Mouse (Mus musculus) liver, embryonic 13.5 days (tissue): ENCODE results near the gene Map3k4. TPM values are rescaled to one million over a fixed set of nuclear protein-coding genes. Genes with fewer than 3 reads are reported as not detected.

Experiments
- ATAC-seq: fragments of 200-750 bp; cut with Nextera tagmentation; 2 replicates; pipeline ENCODE4 v1.8.0; 2017; ENCODE audit warnings: low read depth, mild to moderate bottlenecking, moderate number of reproducible peaks, moderate library complexity
- DNase-seq: peaks from one replicate; pipeline ENCODE4 v3.0.0; 2022
- H3K27ac ChIP-seq: fragments of 300-500 bp; sonication (generic); 2 replicates; pipeline ENCODE4 v1.5.1; 2015; ENCODE audit warnings: moderate library complexity, mild to moderate bottlenecking, inconsistent platforms
- H3K27me3 ChIP-seq: fragments of 300-500 bp; sonication (generic); 2 replicates; pipeline ENCODE4 v1.6.1; 2015; ENCODE audit warnings: mild to moderate bottlenecking, inconsistent platforms
- H3K36me3 ChIP-seq: fragments of 300-500 bp; sonication (generic); 2 replicates; pipeline ENCODE4 v1.6.1; 2015; ENCODE audit warnings: mild to moderate bottlenecking, inconsistent platforms
- H3K4me1 ChIP-seq: fragments of 300-500 bp; sonication (generic); replicated peaks from 2 replicates; pipeline ENCODE4 v1.6.1; 2015; ENCODE audit warnings: inconsistent platforms
- H3K4me2 ChIP-seq: fragments of 300-500 bp; sonication (generic); 2 replicates; pipeline ENCODE4 v1.6.1; 2015; ENCODE audit warnings: inconsistent platforms, mild to moderate bottlenecking, moderate library complexity
- H3K4me3 ChIP-seq: fragments of 300-500 bp; sonication (generic); replicated peaks from 2 replicates; pipeline ENCODE4 v1.5.1; 2015; ENCODE audit warnings: mild to moderate bottlenecking, inconsistent platforms
- H3K9ac ChIP-seq: fragments of 300-500 bp; sonication (generic); 2 replicates; pipeline ENCODE4 v1.6.1; 2015; ENCODE audit warnings: mild to moderate bottlenecking, inconsistent platforms
- H3K9me3 ChIP-seq: fragments of 300-500 bp; sonication (generic); replicated peaks from 2 replicates; pipeline ENCODE4 v1.6.1; 2016; ENCODE audit warnings: inconsistent platforms
- WGBS: fragments of 180-500 bp; shearing (Covaris S2); methylation state at CpG from one replicate; pipeline ENCODE4 v1.1.7; 2015; ENCODE audit not compliant: insufficient replicate concordance; 5-methylcytosine and 5-hydroxymethylcytosine counted together
- polyA plus RNA-seq: library from polyadenylated mRNA; unstranded; fragments of >200 nt; fragmentation: Nextera tagmentation; extraction: Ambion mirVana; gene quantifications from 2 replicates; pipeline ENCODE4 v1.2.1, GENCODE M21; 2015

The Map3k4 gene
- polyA plus RNA-seq, 1 experiment from 2014 or later = 13.6 TPM

DNA sequence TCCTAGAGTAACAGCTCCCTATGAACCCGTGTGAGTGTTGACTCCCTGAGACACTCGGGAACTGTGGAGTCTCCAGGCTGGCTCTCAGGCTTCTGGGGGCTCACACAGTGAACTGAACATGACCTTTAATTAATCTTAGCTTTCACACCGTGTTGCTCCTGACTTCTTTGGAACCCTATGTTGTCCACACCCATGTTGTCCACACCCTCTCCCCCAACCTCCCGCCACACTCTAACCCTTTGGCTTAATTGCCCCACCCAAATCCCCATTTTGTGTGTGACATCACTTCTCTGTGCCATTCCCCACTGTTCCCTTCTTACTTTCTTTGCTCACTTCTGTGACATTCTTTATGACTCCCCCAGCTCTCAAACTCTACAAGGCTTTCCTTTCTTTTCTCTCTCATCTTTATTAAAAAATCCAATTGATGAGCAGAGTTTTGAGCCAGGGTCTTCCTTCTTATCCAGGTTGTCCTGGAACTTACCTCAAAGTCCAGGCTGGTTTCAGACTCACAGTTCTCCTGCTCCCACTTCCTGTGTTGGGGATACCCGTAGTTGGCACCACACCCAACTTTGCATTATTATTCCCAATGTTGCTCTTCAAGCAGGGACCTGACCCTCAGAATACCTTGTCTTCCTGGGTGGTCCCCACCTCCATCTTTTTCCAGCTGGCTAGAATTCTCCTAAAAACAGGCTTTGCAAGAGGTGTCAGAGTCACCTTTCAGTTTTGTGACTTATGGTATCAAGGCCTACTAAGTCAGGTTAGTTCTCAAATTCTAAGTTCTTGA lies 135.7 kb downstream of the Map3k4 start:
- H3K27ac ChIP-seq = peak overlapping the region; percentile 91
- H3K4me3 ChIP-seq = no peak overlapping the region
- H3K4me1 ChIP-seq = peaks cover 97% of the 10 kb centered on the region
- DNase-seq = peak; percentile 25
- H3K4me2 ChIP-seq = peak overlapping the region; percentile 40
- peak overlapping the region; percentile 67 for H3K9ac ChIP-seq
- H3K27me3 ChIP-seq = no peaks in the 10 kb centered on the region
- H3K9me3 ChIP-seq = no peaks in the 10 kb centered on the region
- H3K36me3 ChIP-seq = peaks cover 38% of the 10 kb centered on the region
- WGBS = 52% methylated on average over 5 of the region's 5 CpGs
- ATAC-seq = peak; percentile 68

DNA sequence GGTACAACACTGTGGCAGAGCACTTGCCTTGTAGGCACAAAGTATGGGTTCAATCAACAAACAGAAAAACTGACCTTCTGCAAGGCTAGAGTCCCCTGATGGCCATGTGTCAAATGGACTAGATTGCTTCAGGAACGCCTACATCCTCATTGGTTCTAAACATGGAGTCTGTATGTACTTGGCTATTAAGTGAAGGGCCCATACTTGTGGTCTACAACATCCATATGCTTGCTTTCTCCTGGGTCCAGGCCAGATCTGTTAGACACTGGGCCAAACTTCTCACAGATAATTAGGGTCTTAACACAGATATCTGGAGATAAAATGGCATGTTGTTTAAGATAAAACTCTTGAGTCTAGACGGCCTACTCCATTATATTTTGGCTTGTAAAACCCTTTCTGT lies 138.8 kb downstream of the Map3k4 start:
- no peak overlapping the region for H3K4me2 ChIP-seq
- ATAC-seq (no peak), DNase-seq (no peak)
- H3K36me3 ChIP-seq = peaks cover 49% of the 10 kb centered on the region
- H3K4me3 ChIP-seq = no peak overlapping the region
- peak overlapping the region; percentile 15; the same call in 1 of the 2 replicates for H3K9ac ChIP-seq
- 68% methylated on average over 2 of the region's 2 CpGs for WGBS
- H3K4me1 ChIP-seq = peaks cover 67% of the 10 kb centered on the region
- no peaks in the 10 kb centered on the region for H3K27me3 ChIP-seq
- peak overlapping the region; percentile 65 for H3K27ac ChIP-seq
- H3K9me3 ChIP-seq = no peaks in the 10 kb centered on the region

DNA sequence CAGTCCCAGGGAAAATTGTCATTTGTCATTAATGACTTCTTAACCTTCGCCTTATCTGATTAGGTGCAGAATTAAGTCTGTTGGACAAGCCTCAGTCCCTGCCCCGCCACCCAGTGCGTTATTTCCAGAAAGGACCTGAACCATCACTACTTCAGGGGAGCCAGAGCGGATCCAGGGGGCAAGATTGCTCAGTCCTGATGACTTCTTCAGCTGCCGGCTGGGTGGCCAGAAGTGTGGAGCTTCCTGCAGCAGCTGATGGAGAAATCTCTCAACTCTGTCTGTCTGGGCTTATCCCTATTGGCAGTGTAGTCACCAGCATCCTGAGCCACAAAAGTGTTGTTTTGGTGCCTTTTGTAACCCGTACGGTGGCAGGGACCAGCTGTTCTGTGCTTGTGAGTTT lies 139.3 kb downstream of the Map3k4 start:
- peak overlapping the region; percentile 65 for H3K27ac ChIP-seq
- DNase-seq (no peak), ATAC-seq (no peak)
- WGBS = 82% methylated on average over 7 of the region's 7 CpGs
- H3K4me1 ChIP-seq = peaks cover 67% of the 10 kb centered on the region
- H3K9me3 ChIP-seq = no peaks in the 10 kb centered on the region
- 0 out of 2 replicates have a peak overlapping the region, but pooled peaks have one; percentile 15 for H3K9ac ChIP-seq
- no peak overlapping the region for H3K4me3 ChIP-seq
- H3K4me2 ChIP-seq = no peak overlapping the region
- no peaks in the 10 kb centered on the region for H3K27me3 ChIP-seq
- H3K36me3 ChIP-seq = peaks cover 53% of the 10 kb centered on the region

Other genes with a start within 250 kb of the Map3k4 start
- gene Agpat4, start 200.1 kb downstream of the Map3k4 start, polyA plus RNA-seq = 27.3 and 28.7 TPM in 2 replicates
- gene Plg, start 59.8 kb upstream of the Map3k4 start, polyA plus RNA-seq = 135 and 187 TPM in 2 replicates
- 1.5 and 1.8 TPM in 2 replicates for gene Slc22a3, start 188.9 kb upstream of the Map3k4 start, polyA plus RNA-seq